Mouse (Mus musculus) megakaryocyte, embryonic 14.5 days (primary cell): ENCODE measurements at regions not wholly inside any gene's neighbourhood (a gene's known extent, or its start where the extent isn't known, plus 50 kb on each side); places are given as distances from the start of the nearest gene placed in this dataset.

ENCODE experiments used
- FLI1 ChIP-seq: IDR thresholded peaks from 2 replicates; pipeline ENCODE4 v1.6.1; 2012; ENCODE audit warnings: low read length, inconsistent platforms, mixed read lengths
- GATA1 ChIP-seq: IDR thresholded peaks from 3 replicates; pipeline ENCODE4 v1.6.1; 2012; ENCODE audit warnings: mixed read lengths, low read length, inconsistent platforms, borderline replicate concordance

GRCm38 (mm10) chr8:54420339-54421098 lies 108.9 kb upstream of the Asb5 start:
- TF ChIP-seq GATA1 = no peak
- peak; percentile 42; the same call in 1 of the 2 replicates for TF ChIP-seq FLI1
